8 mouse cellular contexts compared by ENCODE assay signal in the genomic region with DNA sequence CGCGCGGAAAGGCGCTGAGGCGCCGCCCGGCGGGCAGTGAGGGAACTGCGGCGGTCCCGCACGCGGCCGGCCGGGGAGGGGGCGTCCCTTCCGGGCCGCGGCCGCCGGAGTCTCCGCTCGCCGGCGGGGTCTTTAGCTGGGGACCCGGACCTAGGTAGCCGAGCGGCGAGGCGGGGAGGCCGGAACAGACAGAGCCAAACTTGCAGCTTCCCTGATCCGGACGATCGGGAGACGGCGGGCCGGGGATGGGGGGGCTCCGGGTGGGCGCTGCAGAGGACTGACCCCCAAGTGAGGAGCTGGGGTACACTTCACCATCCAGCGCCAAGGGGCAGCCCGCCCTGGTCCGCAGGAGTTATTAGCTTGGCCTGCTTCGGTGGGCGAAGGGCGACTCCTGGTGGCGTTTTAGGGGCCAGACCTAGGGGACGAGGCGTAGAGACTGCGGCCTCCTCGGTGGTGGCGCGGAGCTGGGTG. TPM values are rescaled to one million over a fixed set of nuclear protein-coding genes. Genes with fewer than 3 reads are reported as not detected.
DNase-seq lines count a peak whose midpoint lies in the region; ATAC-seq and TF ChIP-seq lines count a peak whose summit lies in the region.

No protein-coding gene starts in this region.

- no peaks in the 10 kb centered on the region for H3K36me3 ChIP-seq in intestine, postnatal 0 days (ENCODE audit: control insufficient read depth, insufficient read depth)
- H3K36me3 ChIP-seq in midbrain, embryonic 12.5 days: no peaks in the 10 kb centered on the region

- ATAC-seq in intestine, postnatal 0 days: peak; percentile 80
- peak; percentile 94 for ATAC-seq in midbrain, embryonic 12.5 days (ENCODE audit: low FRiP score, low read depth)
- no peak for ATAC-seq in inflammation-experienced regulatory T-cells, adult 6 months

- no peaks in the 10 kb centered on the region for H3K4me1 ChIP-seq in intestine, postnatal 0 days (replicated peaks; ENCODE audit: control insufficient read depth, insufficient read depth, low read length)
- peaks cover 17% of the 10 kb centered on the region for H3K4me1 ChIP-seq in midbrain, embryonic 12.5 days

- H3K27me3 ChIP-seq in intestine, postnatal 0 days (replicated peaks; ENCODE audit: control insufficient read depth, insufficient read depth, low read length): peaks cover 7% of the 10 kb centered on the region; the same call in 1 of the 2 replicates
- peaks cover 40% of the 10 kb centered on the region for H3K27me3 ChIP-seq in midbrain, embryonic 12.5 days

- no peaks in the 10 kb centered on the region for H3K9me3 ChIP-seq in intestine, postnatal 0 days (ENCODE audit: control insufficient read depth)
- H3K9me3 ChIP-seq in midbrain, embryonic 12.5 days: no peaks in the 10 kb centered on the region

- H3K4me2 ChIP-seq in intestine, postnatal 0 days (replicated peaks; ENCODE audit: low read depth): peak overlapping the region; percentile 100
- peak overlapping the region; percentile 95 for H3K4me2 ChIP-seq in midbrain, embryonic 12.5 days (replicated peaks)

- under 1% methylated on average over 51 of the region's 52 CpGs for WGBS in intestine, postnatal 0 days
- WGBS in midbrain, embryonic 12.5 days: 1% methylated on average over 48 of the region's 52 CpGs

- DNase-seq in adrenal gland, adult 8-10 months: peak; percentile 63
- DNase-seq in embryo, embryonic 11.5 days (ENCODE audit: low read depth, low spot score): peak; percentile 85
- DNase-seq in gastrocnemius, postnatal 4 days (ENCODE audit: low spot score in 2 of 2): peak; percentile 73 to 88
- DNase-seq in left cerebral cortex, postnatal 4 days: peak; percentile 95
- DNase-seq in skeletal muscle tissue, adult 2 months (ENCODE audit: low read depth, low spot score): peak; percentile 49

- intact Hi-C loops in left cerebral cortex, postnatal 4 days (cut with DNase I): loop anchor here (2.0 to 5.0 kb wide), 3 partner anchors 157 to 552 kb away; no protein-coding TSS in a partner anchor

- TF ChIP-seq CTCF in intestine, postnatal 0 days (IDR thresholded peaks at IDR 0.05; ENCODE audit: low read depth): peak; percentile 93

- H3K9ac ChIP-seq in intestine, postnatal 0 days (ENCODE audit: low read depth, low read length): peak overlapping the region; percentile 51; the same call in 1 of the 2 replicates
- H3K9ac ChIP-seq in midbrain, embryonic 12.5 days (replicated peaks): peak overlapping the region; percentile 86

- no peak overlapping the region for H3K27ac ChIP-seq in intestine, postnatal 0 days (ENCODE audit: low read depth, low read length)
- peak overlapping the region; percentile 60; the same call in 1 of the 2 replicates for H3K27ac ChIP-seq in midbrain, embryonic 12.5 days (replicated peaks)

- H3K4me3 ChIP-seq in intestine, postnatal 0 days (ENCODE audit: low read depth, low read length): peak overlapping the region; percentile 60
- peak overlapping the region; percentile 81 for H3K4me3 ChIP-seq in midbrain, embryonic 12.5 days

RNA-seq across cellular contexts. Expression of gene Grik4, which starts 0.3 kb away (rescaled TPM):
- total RNA-seq in adrenal gland, adult 8-10 months (2022): 1 to 10 TPM; 2.1 to 3.1 (median 2.4) TPM
- total RNA-seq in gastrocnemius, postnatal 4 days (2021): under 1 TPM; 0.41 to 0.54 TPM
- 0.63 and 0.68 TPM in 2 replicates for polyA plus RNA-seq in intestine, postnatal 0 days (2015; fragmentation: Nextera tagmentation; extraction: Ambion mirVana)
- 10 to 100 TPM; 13.4 to 16.8 TPM for total RNA-seq in left cerebral cortex, postnatal 4 days (2021)
- polyA plus RNA-seq in midbrain, embryonic 12.5 days (2016; fragmentation: Nextera tagmentation; extraction: Ambion mirVana): 3.6 and 4.8 TPM in 2 replicates
- under 1 TPM in 2 of 3 experiments, not detected in 1; 0.06 to 0.08 TPM for polyA plus RNA-seq in inflammation-experienced regulatory T-cells, adult 6 months (2017; shearing (Covaris generic))
